In the genomic region with DNA sequence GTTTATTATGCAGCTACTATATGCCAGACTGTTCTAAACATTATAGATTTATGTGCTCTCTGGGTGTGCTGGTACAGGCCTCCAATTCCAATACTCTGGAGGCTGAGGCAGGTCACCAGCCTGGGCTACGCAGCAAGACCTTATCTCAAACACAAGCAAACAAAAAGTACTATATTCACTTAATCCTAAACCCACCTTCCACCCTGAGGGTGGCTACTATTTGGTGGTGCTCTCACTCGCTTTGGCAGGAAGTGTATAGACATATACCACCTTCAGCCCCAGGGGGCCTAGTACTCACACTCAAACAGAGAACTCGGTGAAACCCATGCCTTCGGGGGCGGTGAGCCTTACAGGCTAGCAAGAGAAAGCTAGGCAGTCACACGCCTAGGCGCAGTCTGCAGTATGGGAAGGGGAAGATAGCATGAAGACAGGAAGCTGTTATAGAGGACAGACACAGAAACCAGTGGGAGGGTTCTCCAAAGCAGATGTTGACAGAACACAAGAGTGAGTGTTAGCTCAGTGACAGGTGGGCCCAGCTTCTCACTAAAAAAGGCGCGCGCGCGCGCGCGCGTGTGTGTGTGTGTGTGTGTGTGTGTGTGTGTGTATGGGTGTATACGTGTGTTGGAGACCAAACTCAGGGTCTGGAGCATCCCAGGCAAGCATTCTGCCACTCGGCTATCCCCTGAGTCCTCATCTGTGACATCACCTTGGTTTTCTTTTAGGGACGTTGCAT, we compare ENCODE assay signal across 8 mouse cellular contexts. TPM values are rescaled to one million over a fixed set of nuclear protein-coding genes. Genes with fewer than 3 reads are reported as not detected.
DNase-seq lines count a peak whose midpoint lies in the region; ATAC-seq lines count a peak whose summit lies in the region.

A gene (minus strand): TSS at position 346 of the 733 bp plus-strand sequence.

- H3K27ac ChIP-seq in embryonic facial prominence, embryonic 12.5 days = no peak within 1 kb of the TSS
- 0 out of 2 replicates have a peak within 1 kb of the TSS, but pooled peaks have one; percentile 18 for H3K27ac ChIP-seq in liver, embryonic 16.5 days (ENCODE audit: low read length)

- H3K9ac ChIP-seq in embryonic facial prominence, embryonic 12.5 days = no peak within 1 kb of the TSS
- H3K9ac ChIP-seq in liver, embryonic 16.5 days (ENCODE audit: low read depth, low read length) = no peak within 1 kb of the TSS

- 91% methylated on average over 19 of the region's 19 CpGs for WGBS in embryonic facial prominence, embryonic 12.5 days
- 44% methylated on average over 19 of the region's 19 CpGs for WGBS in liver, embryonic 16.5 days (ENCODE audit: insufficient replicate concordance)

- peaks cover 5% of the 10 kb centered on the region; the same call in 1 of the 2 replicates for H3K9me3 ChIP-seq in embryonic facial prominence, embryonic 12.5 days
- H3K9me3 ChIP-seq in liver, embryonic 16.5 days (replicated peaks; ENCODE audit: control insufficient read depth, low read length) = no peaks in the 10 kb centered on the region; the same call in 1 of the 2 replicates

- ATAC-seq in embryonic facial prominence, embryonic 12.5 days (ENCODE audit: insufficient number of reproducible peaks, insufficient read depth, low FRiP score, low TSS enrichment) = no peak
- ATAC-seq in inflammation-experienced regulatory T-cells, adult 6 months = peak; percentile 51
- peak; percentile 11; the same call in 1 of the 2 replicates for ATAC-seq in liver, embryonic 16.5 days (ENCODE audit: low read depth)

- H3K27me3 ChIP-seq in embryonic facial prominence, embryonic 12.5 days = peaks cover 25% of the 10 kb centered on the region
- peaks cover 17% of the 10 kb centered on the region for H3K27me3 ChIP-seq in liver, embryonic 16.5 days (ENCODE audit: control insufficient read depth, insufficient read depth, low read depth, low read length)

- no peaks in the 10 kb centered on the region for H3K36me3 ChIP-seq in embryonic facial prominence, embryonic 12.5 days
- no peaks in the 10 kb centered on the region for H3K36me3 ChIP-seq in liver, embryonic 16.5 days (ENCODE audit: control insufficient read depth, insufficient read depth)

- no peak for DNase-seq in left cerebral cortex, adult 18-20 months (ENCODE audit: low spot score in 2 of 2)
- no peak for DNase-seq in left cerebral cortex, adult 11 months (ENCODE audit: low spot score)
- DNase-seq in spleen, postnatal 4 days (ENCODE audit: low spot score in 2 of 2) = peak; percentile 59 to 73
- no peak for DNase-seq in right cerebral cortex, postnatal 25 days
- DNase-seq in urinary bladder, postnatal 25 days (ENCODE audit: low spot score) = no peak

- H3K4me3 ChIP-seq in embryonic facial prominence, embryonic 12.5 days = no peak within 1 kb of the TSS
- no peak within 1 kb of the TSS for H3K4me3 ChIP-seq in liver, embryonic 16.5 days (ENCODE audit: low read depth, low read length)

- no peak within 1 kb of the TSS for H3K4me2 ChIP-seq in embryonic facial prominence, embryonic 12.5 days (replicated peaks)
- H3K4me2 ChIP-seq in liver, embryonic 16.5 days (ENCODE audit: low read depth, low read length) = no peak within 1 kb of the TSS

- H3K4me1 ChIP-seq in embryonic facial prominence, embryonic 12.5 days = peaks cover 12% of the 10 kb centered on the region
- peaks cover 5% of the 10 kb centered on the region for H3K4me1 ChIP-seq in liver, embryonic 16.5 days (ENCODE audit: control insufficient read depth, low read depth, low read length)

RNA-seq across cellular contexts. Expression of the gene that starts here (rescaled TPM):
- 100 to 1,000 TPM; 161 to 166 TPM for total RNA-seq in left cerebral cortex, adult 18-20 months (2021)
- 37.8 and 39.0 TPM in 2 replicates for polyA plus RNA-seq in embryonic facial prominence, embryonic 12.5 days (2016; fragmentation: Nextera tagmentation; extraction: Ambion mirVana)
- 1,000 to 10,000 TPM; 2,119 to 2,488 (median 2,393) TPM for polyA plus RNA-seq in inflammation-experienced regulatory T-cells, adult 6 months (2017; shearing (Covaris generic))
- polyA plus RNA-seq in liver, embryonic 16.5 days (2015; fragmentation: Nextera tagmentation; extraction: Ambion mirVana) = 98.9 and 105 TPM in 2 replicates

Comparison
In these comparisons a context has a peak if more than half of its experiments do, and no peak if none do; other contexts are left out.
1. RNA of the gene that starts here (polyA plus RNA-seq): 2,119 to 2,488 TPM in inflammation-experienced regulatory T-cells, adult 6 months; 98.9 to 105 TPM in liver, embryonic 16.5 days and 37.8 to 39.0 TPM in embryonic facial prominence, embryonic 12.5 days; every median in the first group is over 10 times any median in the second.
2. DNase-seq: peak in spleen, postnatal 4 days (2 of 2); none in left cerebral cortex, adult 18-20 months (0 of 2), left cerebral cortex, adult 11 months (single experiment), right cerebral cortex, postnatal 25 days (single experiment) and urinary bladder, postnatal 25 days (single experiment).